Mouse (Mus musculus): ENCODE data around the gene Rpl36. TPM values are rescaled to one million over a fixed set of nuclear protein-coding genes. Genes with fewer than 3 reads are reported as not detected.

Rpl36 gene
- total RNA-seq, 1 experiment from 2014 or later: 891 TPM

GRCm38 (mm10) chr17:56651801-56652200, 38.6 kb downstream of the Rpl36 start:
- no peak for DNase-seq

- no peak for DNase-seq
These were observed 41.6 kb downstream of the Rpl36 start for GRCm38 (mm10) chr17:56654771-56655170.

DNA sequence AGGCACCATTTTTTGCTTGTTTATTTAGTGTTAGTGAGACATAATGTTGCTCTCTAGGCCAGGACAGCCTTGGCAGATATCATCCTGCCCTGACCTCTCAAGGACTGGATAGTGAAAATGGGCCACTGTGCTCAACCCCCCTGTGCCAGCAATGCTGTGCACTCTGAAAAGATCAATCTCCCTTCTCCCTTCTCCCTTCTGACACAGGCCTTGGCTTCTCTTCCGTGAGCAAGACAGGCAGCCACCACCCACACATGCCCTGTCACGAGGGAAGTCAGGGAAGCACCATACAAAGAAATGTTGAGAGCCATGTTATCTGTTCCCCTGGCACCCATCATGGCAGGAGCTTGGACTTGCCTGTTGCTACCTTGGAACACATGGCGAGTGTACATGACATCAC, 42.1 kb downstream of the Rpl36 start:
- DNase-seq: peak; percentile 18

DNA sequence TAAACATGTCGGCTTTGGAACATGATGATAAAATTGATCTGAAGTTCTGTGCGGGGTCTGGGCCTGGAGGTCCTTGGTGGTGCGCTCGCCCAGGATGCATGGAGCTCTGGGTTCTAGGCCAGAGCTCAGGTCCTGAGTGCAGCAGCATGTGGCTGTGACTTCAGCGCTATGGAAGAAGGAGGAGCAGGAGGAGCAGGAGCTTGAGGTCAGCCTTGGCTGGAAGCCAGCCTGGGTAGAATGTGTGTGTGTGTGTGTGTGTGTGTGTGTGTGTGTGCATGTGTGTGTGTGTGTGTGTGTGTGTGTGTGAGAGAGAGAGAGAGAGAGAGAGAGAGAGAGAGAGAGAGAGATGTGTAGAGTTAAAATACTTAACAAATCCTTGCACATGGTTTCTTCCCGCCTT, 43.0 kb downstream of the Rpl36 start:
- DNase-seq: no peak

DNA sequence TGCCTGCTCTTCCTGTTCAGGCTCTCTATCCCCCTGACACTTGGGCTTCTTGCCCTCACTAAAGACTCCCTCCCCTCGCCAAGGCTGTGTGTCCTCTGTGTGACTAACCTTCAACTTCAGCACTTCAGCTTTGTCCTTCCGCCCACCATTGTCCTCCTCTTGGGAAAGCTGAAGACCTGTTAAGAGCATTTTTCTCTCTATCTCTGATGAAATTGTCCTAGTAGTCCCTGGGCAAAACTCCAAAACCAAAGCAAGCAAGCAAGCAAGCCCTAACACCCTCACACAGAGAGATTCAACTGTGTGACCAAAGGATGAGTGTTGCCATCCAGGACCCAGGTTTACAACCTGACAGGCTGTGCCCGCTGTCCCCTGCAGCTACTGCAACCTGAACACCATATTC, 50.4 kb downstream of the Rpl36 start:
- DNase-seq: no peak

Other genes starting within 250 kb of the Rpl36 start
- gene Ptprs, start 136.9 kb upstream of the Rpl36 start, total RNA-seq (2021): 165 and 222 TPM in 2 replicates
- gene Znrf4, start 101.0 kb upstream of the Rpl36 start, total RNA-seq (2021): not detected in 2 replicates
- 0.76 and 1.1 TPM in 2 replicates for gene Gm20219, start 59.0 kb upstream of the Rpl36 start, total RNA-seq (2021)
- 168 and 196 TPM in 2 replicates for gene Safb2, start 28.8 kb upstream of the Rpl36 start, total RNA-seq (2021)
- gene Safb, start 28.6 kb upstream of the Rpl36 start, total RNA-seq (2021): 143 and 157 TPM in 2 replicates
- gene 2410015M20Rik, start 3.6 kb upstream of the Rpl36 start, total RNA-seq (2021): 303 and 325 TPM in 2 replicates
- 540 and 560 TPM in 2 replicates for gene Lonp1, start 13.5 kb downstream of the Rpl36 start, total RNA-seq (2021)
- 3.2 and 4.0 TPM in 2 replicates for gene Catsperd, start 14.7 kb downstream of the Rpl36 start, total RNA-seq (2021)
- gene Ranbp3, start 59.9 kb downstream of the Rpl36 start, total RNA-seq (2021): 79.7 and 80.3 TPM in 2 replicates
- 248 and 277 TPM in 2 replicates for gene Ndufa11, start 104.4 kb downstream of the Rpl36 start, total RNA-seq (2021)
- gene Vmac, start 104.6 kb downstream of the Rpl36 start, total RNA-seq (2021): 27.1 and 29.1 TPM in 2 replicates
- 3.8 and 5.3 TPM in 2 replicates for gene Nrtn, start 144.1 kb downstream of the Rpl36 start, total RNA-seq (2021)
- gene Dus3l, start 151.3 kb downstream of the Rpl36 start, total RNA-seq (2021): 41.9 and 47.4 TPM in 2 replicates
- gene Prr22, start 156.8 kb downstream of the Rpl36 start, total RNA-seq (2021): 0.79 and 1.5 TPM in 2 replicates
- gene Rfx2, start 217.6 kb downstream of the Rpl36 start, total RNA-seq (2021): 6.9 and 11.1 TPM in 2 replicates